Mouse (Mus musculus): ENCODE results near the gene Map3k14. TPM values are rescaled to one million over a fixed set of nuclear protein-coding genes. Genes with fewer than 3 reads are reported as not detected.
"Not testable (repeated sequence)": the region's sequence is repeated elsewhere in the genome, so short reads cannot be mapped to it uniquely, and the experiment has no call there.

Map3k14 gene
- total RNA-seq, 2 experiments from 2014 or later: 3.7 to 3.8 TPM

DNA sequence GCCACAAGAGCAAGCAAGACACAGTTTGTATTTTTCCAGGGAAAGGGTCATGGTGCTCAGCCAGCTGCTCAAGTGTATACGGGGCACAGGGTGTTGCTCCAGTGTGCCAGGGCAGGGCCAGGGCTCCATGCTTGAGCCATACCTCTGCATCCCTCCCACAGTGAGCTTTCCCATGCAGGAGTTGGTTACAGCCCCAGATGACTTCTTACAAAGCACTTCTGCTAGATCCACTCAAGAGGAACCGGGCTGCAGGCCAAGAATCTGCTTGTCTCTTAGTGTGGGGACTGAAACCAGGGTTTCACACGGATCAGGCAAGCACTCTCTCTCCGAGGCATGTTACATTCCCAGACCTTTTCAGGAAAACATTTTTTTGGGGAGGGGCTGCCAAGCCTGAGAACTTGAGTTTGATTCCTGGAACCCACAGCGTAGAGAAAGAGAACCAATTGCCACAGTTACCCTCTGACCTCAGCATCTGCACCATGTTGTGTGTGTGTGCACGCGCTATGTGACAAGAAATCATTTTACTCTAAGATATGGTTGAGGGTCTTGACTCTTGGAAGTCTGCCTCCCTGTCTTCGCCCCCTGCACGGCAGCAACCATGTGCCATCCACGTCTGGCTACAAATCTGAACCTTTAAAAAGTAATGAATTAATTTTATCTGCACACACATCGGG is 19.6 kb downstream of the Map3k14 start:
- DNase-seq (ENCODE audit: low spot score in 2 of 2): peak; percentile 76 to 81

DNA sequence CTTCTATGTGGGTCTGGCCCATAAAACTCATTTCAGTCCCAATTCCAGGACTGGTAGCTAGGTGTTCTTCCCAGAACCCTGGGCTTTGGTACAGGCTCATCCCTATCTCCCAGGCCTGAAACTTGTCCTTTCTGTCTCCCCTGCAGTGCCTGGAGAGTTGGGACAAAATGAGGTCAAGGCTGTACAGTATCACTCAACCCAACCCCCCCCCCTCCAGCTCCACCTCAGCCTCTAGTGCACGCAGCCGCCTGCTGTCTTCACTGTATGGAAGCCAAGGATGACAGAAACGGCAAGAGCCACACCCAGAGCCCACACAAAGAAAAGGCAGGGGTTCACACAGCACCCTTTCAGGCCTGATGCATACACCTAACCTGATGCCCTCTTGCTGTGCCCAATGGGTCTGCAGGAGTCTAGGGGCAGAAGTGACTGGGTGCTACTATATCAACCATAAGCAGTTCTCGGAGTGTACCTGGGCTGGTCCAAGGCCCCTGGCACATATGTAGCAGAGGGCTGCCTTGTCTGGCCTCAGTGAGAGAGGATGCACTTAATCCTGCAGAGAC is 20.5 kb downstream of the Map3k14 start:
- no peak for DNase-seq (ENCODE audit: low spot score in 2 of 2)

DNA sequence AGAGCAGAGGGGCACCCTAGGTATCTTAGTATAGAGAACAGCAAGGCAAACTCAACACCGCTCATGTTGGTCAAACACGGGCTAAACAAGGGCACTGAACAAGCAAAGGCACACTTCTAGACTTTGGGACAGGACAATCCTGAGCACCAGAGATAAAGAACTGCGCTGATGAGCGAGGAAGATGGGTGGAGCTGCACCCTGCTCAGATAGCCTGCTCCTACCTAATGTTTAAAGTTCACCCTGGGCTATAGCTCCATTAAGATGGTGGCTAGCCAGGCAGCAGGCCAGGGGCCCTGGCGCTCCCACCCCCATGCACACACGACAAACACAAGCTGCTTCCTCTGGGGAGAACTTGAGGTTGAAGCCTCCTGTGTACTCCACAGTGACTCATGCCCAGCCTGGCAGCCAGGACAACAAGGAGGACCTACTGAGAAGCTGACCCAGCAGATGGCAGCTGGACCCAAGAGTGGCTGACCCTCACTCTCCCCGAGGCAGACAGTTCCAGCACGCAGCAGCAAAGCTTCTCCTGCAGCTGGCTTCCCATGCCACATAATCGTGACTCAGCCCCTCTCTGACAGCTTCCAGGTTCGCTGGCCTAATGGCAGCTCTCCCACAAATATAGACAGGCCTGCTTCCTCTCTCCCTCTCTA is 21.1 kb downstream of the Map3k14 start:
- peak; percentile 41 to 42 for DNase-seq (ENCODE audit: low spot score in 2 of 2)

DNA sequence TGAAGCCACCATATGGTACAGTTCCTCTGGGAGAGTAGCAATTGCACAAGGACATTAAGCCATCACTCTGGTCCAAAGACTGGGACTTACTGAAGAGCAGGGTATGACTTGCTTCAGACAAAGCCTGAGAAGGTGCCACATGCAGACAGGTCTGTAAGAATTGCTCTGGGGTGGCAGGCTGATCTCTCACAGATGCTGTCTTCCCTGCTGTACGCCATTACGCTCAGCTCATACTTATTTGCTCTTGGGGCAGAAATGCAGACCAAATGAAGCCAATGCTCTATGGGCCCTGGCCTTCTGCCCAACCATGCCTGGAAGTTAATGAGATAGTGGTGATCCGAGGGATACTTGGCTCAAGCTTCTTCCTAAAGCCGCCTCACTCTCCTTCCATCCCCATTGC is 22.4 kb downstream of the Map3k14 start:
- DNase-seq (ENCODE audit: low spot score in 2 of 2): no peak

DNA sequence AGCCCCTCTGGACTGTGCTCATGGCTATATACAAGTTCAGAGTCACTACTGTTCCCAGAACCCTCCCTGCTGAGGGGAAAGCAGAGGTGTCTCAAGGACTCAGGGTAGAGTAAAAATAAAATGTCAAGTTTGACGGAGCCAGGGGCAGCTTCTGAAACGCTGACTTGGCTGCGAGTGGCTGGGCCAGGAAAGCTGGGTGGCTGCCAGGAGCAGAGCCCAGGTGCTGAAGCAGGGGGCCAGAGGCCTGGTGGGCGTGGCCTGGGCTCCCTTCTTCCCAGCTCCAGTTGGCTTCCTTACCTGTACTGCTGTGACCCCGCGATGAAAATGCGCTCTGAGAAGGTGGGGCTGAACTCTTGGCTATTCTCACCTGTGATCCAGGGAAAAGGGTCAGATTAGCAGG is 26.5 kb downstream of the Map3k14 start:
- DNase-seq (ENCODE audit: low spot score in 2 of 2): no peak

DNA sequence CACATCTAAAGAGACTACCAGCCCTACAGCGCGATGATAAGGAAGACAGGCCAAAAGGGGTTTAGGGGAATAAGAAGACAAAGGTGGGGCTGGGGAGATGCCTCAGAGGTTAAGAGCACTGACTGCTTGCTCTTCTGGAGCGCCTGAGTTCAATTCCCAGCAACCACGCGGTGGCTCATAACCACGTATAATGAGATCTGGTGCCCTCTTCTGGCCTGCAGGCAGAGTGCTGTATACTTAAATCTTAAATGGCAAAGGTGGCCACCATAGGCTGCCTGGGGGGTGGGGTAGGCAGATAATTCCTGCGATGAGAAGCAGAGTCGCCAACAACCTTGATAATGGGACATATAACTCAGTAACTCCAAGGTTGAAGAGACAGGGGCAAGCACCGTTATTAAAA is 29.5 kb downstream of the Map3k14 start:
- DNase-seq (ENCODE audit: low spot score in 2 of 2): no peak

DNA sequence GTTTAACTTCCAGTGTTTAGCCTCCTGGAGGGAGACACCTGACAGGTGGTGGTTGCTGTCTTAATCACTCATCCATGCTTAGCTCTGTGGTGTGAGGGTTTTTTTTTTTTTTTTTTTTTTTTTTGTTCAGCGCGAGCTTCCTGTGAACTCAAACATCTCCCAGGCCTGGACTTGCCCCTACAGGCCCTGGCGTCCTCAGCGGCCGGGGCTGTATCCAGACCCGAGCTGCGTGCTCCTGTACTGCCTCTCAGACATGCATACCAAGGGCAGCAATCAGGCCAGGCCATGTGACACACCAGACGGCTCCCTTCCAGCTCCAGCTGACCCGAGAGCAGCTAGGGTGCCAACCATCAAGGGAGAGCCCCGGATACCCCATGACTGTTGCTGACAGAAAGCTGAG is 30.4 kb downstream of the Map3k14 start:
- no peak for DNase-seq (ENCODE audit: low spot score in 2 of 2)

DNA sequence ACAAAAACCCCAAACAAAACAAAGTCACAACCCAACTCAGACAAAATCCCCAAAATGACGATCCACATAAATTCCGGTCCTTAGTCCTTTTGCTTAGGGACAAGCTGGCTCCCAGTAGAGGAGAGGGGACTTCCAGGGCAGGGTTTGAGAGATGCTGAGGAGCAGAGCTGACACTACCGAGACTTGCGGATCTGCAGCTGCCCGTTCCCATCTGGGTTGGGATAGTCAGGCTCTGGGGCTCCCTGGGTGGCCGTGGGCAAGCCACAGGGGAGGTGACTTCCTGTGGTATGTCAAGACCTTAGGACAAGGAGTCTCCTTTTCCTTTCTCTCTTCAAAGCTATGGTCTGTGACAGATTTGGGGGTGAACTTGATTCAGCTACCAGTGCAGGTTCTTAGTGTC is 30.8 kb downstream of the Map3k14 start:
- DNase-seq (ENCODE audit: low spot score in 2 of 2): no peak

DNA sequence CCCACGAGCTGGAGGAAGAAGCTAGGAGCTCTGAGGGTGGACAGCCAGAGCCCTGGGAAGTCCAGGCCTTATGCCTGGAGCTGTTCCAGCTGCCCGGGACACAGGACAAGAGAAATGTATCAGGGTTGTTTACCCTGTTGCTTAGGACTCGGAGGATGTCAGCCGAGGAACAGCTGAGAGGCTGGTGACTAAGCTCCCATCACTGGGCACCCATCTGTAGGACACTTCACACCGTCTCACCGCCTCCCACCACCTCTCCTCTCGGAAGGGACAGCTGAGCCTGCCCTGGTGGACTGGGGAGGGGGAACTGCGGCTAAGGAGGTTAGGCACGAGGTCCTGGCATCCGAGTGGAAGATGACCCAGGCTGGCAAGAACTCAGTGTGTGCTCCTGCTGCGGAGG is 31.6 kb downstream of the Map3k14 start:
- no peak for DNase-seq (ENCODE audit: low spot score in 2 of 2)

DNA sequence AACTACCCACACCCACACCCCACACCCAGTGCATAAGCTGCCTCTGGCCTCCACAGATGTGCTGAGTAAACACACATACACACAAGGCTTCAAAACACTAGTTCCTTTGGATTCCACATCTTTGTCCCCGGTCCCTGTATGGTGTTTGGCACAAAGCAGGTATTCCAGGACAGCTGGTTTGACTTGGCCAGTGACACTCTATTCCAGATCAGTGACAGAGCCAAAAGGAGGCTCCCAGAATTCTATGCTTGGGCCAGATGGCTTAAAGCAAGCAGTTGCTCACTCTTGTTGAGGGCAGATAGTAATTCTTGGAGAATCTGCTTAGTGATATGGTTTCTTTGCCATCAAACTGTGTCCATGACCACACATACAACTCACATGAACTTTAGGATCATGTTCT is 32.8 kb downstream of the Map3k14 start:
- DNase-seq (ENCODE audit: low spot score in 2 of 2): no peak

DNA sequence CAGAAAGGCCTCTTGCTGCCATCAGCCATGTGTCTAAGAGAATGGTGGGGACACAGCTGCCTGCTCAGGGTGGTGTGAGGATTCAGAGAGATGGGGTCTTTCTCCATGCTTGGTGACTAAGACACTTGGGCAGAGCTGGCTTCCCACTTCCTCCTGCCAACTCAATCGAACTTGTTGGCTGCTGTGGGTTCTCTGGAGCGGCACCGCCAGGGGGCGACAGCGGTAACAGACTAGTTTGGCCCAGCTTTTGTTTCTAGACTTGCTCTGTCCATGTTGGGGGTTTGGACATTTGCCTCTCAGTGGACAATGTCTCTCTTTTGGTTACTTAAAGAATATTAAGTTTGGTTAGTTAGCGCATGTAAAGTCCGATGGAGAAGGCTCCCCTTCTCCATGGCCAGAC is 34.3 kb downstream of the Map3k14 start:
- peak; percentile 87 to 88 for DNase-seq (ENCODE audit: low spot score in 2 of 2)

DNA sequence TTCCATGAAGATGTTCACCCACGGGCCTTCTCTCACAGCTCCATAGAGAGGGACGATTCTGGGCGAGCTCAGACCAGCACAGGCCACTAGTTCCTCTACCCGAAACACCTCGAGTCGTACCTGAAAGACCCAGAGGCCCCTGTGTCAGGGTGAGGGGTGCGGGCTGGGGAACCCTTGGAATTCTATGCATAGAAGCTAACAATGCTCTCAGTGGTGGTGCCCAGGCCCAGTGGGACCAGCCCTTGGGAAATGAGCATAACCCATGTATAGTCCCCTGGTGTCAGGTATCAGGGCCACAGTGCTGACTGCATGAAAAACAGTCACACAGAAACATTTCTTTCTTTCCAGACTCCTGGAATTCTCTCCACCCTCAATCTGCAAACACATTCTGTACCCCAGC is 35.9 kb downstream of the Map3k14 start:
- no peak for DNase-seq (ENCODE audit: low spot score in 2 of 2)

DNA sequence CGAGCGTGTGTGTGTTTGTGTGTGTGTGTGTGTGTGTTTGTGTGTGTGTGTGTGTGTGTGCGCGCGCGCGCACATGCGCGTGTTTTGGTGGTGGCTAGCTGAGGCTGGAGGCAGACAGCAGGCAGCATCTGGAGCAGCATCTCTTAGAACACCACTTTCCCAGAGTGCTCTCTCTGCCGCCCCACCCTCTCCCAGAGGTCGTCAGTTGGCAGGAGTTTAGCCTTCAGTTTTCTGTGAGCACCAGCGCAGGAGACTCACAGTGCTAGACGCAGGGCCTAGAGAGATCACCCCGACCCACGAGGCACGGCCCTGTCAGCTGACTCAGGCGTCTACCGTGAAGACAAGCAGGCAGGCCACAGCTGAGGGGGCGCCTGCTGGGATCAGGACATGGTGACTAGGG is 36.6 kb downstream of the Map3k14 start:
- DNase-seq (ENCODE audit: low spot score in 2 of 2): no peak

DNA sequence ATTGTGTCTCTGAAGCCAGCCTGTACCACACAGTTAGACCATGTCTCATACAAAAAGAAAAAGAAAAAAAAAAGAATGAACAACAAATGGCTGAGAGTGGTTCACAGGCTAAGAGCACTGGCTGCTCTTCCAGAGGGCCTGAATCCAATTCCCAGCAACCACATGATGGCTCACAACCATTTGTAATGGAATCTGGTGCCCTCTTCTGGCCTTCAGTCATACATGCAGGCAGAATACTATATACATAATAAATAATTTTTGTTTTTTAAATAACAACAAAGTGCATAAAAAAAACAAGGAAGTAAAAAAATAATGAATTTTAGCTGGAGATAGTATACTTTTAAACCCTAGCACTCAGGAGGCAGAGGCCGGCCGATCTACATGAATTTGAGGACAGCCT is 37.7 kb downstream of the Map3k14 start:
- no peak for DNase-seq (ENCODE audit: low spot score in 2 of 2)

DNA sequence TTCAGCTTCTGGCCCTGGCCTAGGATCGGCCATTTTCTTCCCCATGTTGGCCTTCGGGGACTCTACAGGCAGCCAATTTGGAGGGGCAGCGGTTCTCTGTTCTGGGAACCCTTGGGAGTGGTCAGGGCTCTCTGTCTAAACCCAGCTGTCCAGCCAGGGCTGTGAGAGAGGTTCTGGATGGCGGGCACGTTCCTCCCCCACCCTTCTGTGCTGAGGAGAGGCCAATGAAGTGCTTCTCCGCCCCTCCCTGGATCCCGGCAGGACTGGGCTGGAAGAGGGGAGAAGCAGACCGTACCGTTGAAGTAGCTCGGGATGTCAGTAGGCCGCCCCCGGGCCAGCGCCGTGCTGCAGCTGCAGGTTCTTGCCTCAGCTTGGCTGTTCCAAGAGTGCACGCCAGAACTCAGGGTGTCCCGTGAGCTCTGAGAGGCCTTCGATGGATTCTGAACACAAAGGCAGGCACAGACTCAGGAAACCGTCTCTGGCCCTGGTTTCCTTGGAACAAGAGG is 43.3 kb downstream of the Map3k14 start:
- no peak for DNase-seq (ENCODE audit: low spot score in 2 of 2)

DNA sequence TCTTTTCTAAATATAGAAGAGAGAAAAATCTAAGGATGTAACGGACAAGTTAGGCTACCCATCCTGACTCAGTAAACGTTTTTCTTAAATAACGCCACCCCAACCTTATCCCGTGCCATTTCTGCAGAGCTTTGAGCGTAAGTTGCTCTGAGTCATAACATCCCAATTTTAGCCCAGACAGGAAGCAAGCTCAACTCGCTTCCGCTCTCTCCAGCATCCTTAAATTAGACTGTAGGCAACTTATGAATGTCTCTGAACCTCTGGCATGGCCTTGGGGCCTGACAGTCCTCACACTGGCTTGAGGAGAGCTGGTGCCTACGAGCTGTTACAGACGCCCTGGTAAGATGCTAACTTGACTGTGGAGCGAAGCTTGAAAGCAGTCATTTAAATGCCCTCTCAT is 43.8 kb downstream of the Map3k14 start:
- no peak for DNase-seq (ENCODE audit: low spot score in 2 of 2)

DNA sequence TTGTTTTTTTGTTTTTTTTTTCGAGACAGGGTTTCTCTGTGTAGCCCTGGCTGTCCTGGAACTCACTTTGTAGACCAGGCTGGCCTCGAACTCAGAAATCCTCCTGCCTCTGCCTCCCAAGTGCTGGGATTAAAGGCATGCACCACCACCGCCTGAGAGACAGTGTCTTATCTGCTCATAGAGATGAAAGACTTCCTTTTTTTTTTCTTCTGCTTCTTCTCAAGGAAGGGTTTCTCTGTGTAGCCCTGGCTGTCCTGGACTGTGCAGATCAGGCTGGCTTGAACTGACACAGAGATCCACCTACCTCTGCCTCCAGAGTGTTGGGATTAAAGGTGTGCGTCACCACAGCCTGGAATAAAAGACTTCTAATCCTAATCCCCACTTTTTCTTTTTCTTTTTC is 44.6 kb downstream of the Map3k14 start:
- not testable (repeated sequence) for DNase-seq (ENCODE audit: low spot score in 2 of 2)

DNA sequence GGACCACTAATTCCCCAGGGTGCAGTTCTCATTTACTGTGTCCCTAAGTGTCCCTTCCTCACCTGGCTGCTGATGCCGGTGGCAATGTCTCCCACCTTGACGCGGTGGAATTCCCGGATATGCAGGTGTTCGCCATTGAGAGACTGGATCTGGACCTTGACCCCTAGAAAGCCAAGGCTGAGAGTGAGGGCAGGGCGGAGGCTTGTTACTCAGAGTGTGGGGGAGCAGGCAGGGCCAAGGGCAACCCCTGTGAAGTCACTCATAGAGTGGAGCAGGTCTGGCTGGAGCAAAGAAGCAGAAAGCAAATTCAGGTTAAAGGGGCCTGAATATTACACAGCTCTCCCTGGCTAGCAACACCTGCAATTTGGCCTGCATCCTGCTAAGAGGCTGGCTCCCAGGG is 45.8 kb downstream of the Map3k14 start:
- no peak for DNase-seq (ENCODE audit: low spot score in 2 of 2)

DNA sequence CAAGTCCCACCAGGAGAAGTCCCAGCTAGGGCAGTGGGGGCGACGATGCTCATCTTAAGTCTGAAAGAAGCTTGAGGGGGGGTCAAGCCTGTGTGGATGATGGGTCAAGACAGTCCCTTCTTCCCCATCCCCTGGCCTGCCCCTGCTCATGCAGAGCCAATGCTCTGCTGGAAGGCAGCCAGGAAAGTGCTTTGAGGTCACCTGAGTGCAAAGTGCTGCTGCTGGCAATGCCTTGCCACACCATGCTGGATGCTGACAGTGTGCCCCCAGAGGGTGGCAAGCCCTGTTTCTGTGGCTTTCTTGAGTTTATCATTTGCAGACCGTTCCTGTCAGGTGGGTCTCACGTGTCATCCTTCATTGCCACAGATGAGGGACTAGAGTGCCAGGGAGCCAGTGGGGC is 47.3 kb downstream of the Map3k14 start:
- DNase-seq (ENCODE audit: low spot score in 2 of 2): no peak

DNA sequence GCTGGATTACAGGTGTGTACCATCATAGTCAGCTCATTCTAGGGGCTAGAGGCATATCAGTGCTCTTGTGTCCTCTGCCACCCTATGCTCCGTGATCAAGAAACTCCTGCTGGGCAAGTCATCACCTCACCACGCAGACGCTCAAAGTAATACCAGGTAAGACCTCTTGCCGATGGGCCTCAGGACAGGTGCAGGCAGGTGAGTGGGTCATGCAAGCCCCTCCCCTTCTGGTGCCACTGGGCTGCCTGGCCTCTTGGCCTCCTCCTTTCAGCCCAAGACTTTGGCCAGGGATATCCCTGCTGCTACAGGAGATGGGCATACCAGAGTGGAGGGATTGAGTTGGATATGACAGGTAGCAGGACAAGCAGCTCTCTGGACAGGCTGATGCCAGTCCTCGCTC is 48.0 kb downstream of the Map3k14 start:
- no peak for DNase-seq (ENCODE audit: low spot score in 2 of 2)

DNA sequence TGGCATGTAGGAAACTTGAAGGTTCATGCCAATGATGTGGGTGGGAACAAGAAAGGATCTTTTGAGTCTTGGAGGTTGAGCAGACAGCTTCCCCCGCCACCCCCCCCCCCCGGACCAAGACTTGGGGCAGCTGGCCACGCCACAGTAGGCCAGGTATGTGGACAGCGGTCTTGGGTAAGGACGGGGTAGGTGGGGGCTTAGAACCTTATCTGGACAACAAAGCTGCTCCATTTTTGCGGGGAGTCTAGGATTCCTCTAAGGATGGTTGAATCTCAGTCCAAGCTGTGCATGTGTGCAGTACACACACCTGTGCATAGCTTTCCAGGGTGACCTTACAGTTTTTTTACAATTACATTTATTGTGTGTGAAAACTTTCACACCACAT is 48.8 kb downstream of the Map3k14 start:
- no peak for DNase-seq (ENCODE audit: low spot score in 2 of 2)

DNA sequence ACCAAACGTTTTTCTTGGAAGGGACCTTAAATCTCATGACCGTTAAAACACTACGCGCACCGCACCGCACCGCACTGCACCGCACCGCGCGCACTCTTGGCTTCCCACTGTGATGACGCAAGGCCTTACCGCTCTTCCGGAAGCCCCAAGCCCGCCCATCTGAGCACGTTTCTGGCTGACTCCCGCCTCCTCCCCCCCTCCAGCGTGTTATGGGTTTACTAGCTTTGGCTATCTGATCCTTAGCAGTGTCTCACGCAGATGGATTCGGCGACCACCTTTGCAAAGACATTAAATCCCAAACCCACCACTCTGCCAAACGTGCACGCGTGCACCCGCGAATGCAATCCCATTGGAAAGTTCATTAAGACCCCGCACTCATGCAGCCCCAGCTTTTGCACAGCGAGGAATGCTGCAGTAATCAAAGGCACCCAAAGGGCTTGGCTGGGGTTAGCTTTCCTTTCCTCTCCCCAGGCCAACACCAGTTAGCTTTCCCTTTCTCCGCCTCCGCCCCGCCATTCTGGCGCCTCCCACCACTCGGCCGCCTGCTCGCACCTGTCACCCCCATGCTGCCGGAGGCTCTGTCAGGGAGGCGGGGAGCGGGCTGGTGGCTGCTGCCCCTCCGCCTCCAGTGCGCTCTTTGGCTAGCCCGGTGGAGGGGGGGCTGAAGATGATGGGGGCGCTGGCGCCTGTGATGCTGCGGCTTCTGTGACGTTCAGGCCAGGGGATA is 49.3 kb downstream of the Map3k14 start, which contains the start of gene Spata32:
TSS of gene Spata32 (minus strand) at position 643 of the 727 bp plus-strand sequence.
- peak; percentile 58 to 71 for DNase-seq (ENCODE audit: low spot score in 2 of 2)
